Comparison of ENCODE assay signal across 8 mouse cellular contexts in genomic region chr11:99047120-99047519, GRCm38 (mm10). TPM values are rescaled to one million over a fixed set of nuclear protein-coding genes. Genes with fewer than 3 reads are reported as not detected.
DNase-seq lines count a peak whose midpoint lies in the region; ATAC-seq and TF ChIP-seq lines count a peak whose summit lies in the region.

No protein-coding gene starts in this region.

- H3K4me1 ChIP-seq in embryonic facial prominence, embryonic 10.5 days, result peaks cover 80% of the 10 kb centered on the region
- H3K4me1 ChIP-seq in heart, embryonic 16.5 days (ENCODE audit: control insufficient read depth, insufficient read depth, low read length), result peaks cover 28% of the 10 kb centered on the region

- peak; percentile 50 to 84 for DNase-seq in adrenal gland, adult (ENCODE audit: inconsistent age in 2 of 2, low spot score in 1 of 2)
- no peak for DNase-seq in adrenal gland, adult 18-20 months (ENCODE audit: low spot score in 2 of 2)
- peak; percentile 66 for DNase-seq in embryonic facial prominence, embryonic 10.5 days (ENCODE audit: low spot score)
- peak; percentile 81 for DNase-seq in kidney, postnatal 14 days
- DNase-seq in ovary, postnatal 14 days (ENCODE audit: low spot score), result peak; percentile 68
- no peak for DNase-seq in left cerebral cortex, adult 2 months (ENCODE audit: extremely low spot score in 1 of 2, low spot score in 2 of 2)

- peak overlapping the region; percentile 85 for H3K27ac ChIP-seq in embryonic facial prominence, embryonic 10.5 days (replicated peaks)
- H3K27ac ChIP-seq in heart, embryonic 16.5 days (ENCODE audit: low read length), result peak overlapping the region; percentile 86
- no peak overlapping the region for H3K27ac ChIP-seq in left cerebral cortex, adult 2 months

- H3K9me3 ChIP-seq in embryonic facial prominence, embryonic 10.5 days, result no peaks in the 10 kb centered on the region
- H3K9me3 ChIP-seq in heart, embryonic 16.5 days (replicated peaks; ENCODE audit: control insufficient read depth, low read length), result no peaks in the 10 kb centered on the region

- H3K4me3 ChIP-seq in embryonic facial prominence, embryonic 10.5 days, result peak overlapping the region; percentile 89; the same call in 1 of the 2 replicates
- H3K4me3 ChIP-seq in heart, embryonic 16.5 days (ENCODE audit: low read length), result no peak overlapping the region
- no peak overlapping the region for H3K4me3 ChIP-seq in left cerebral cortex, adult 2 months

- no peaks in the 10 kb centered on the region for H3K27me3 ChIP-seq in embryonic facial prominence, embryonic 10.5 days (replicated peaks; ENCODE audit: low read depth, poor library complexity, severe bottlenecking)
- no peaks in the 10 kb centered on the region for H3K27me3 ChIP-seq in heart, embryonic 16.5 days (ENCODE audit: control insufficient read depth, insufficient read depth, low read length)

- intact Hi-C loops in left cerebral cortex, adult 2 months (cut with DNase I), result no loop called here

- H3K36me3 ChIP-seq in embryonic facial prominence, embryonic 10.5 days (replicated peaks), result peaks cover 85% of the 10 kb centered on the region
- peaks cover 6% of the 10 kb centered on the region for H3K36me3 ChIP-seq in heart, embryonic 16.5 days (ENCODE audit: control insufficient read depth, insufficient read depth)

- peak overlapping the region; percentile 31; the same call in 1 of the 2 replicates for H3K4me2 ChIP-seq in heart, embryonic 16.5 days (ENCODE audit: low read depth, low read length)

- peak overlapping the region; percentile 48; the same call in 1 of the 2 replicates for H3K9ac ChIP-seq in heart, embryonic 16.5 days (ENCODE audit: low read length)

- TF ChIP-seq CTCF in left cerebral cortex, adult 2 months (IDR thresholded peaks at IDR 0.05), result no peak

- peak; percentile 84 for ATAC-seq in heart, embryonic 16.5 days (replicated peaks; ENCODE audit: extremely low read depth, insufficient read depth, low FRiP score)
- no peak for ATAC-seq in inflammation-experienced regulatory T-cells, adult 6 months

- WGBS in embryonic facial prominence, embryonic 10.5 days, result 39% methylated on average over 5 of the region's 5 CpGs
- WGBS in heart, embryonic 16.5 days, result 12% methylated on average over 5 of the region's 5 CpGs

RNA-seq across cellular contexts. Expression of gene Igfbp4, which starts 6.1 kb away (rescaled TPM):
- total RNA-seq in adrenal gland, adult 18-20 months (2021), result 100 to 1,000 TPM in 1 of 2 experiments, 10 to 100 TPM in 1; 74.6 to 150 TPM
- 658 and 684 TPM in 2 replicates for polyA plus RNA-seq in embryonic facial prominence, embryonic 10.5 days (2016; fragmentation: Nextera tagmentation; extraction: Ambion mirVana)
- polyA plus RNA-seq in heart, embryonic 16.5 days (2015; fragmentation: Nextera tagmentation; extraction: Ambion mirVana), result 377 and 385 TPM in 2 replicates
- polyA plus RNA-seq in inflammation-experienced regulatory T-cells, adult 6 months (2017; shearing (Covaris generic)), result 10 to 100 TPM in 2 of 3 experiments, under 1 TPM in 1; 0.09 to 20.6 (median 14.8) TPM
- 10 to 100 TPM; 82.8 to 88.7 TPM for total RNA-seq in left cerebral cortex, adult 2 months (2021)

RNA-seq across cellular contexts. Expression of gene Top2a, which starts 23.1 kb away (rescaled TPM):
- total RNA-seq in adrenal gland, adult 18-20 months (2021), result 1 to 10 TPM; 3.2 to 4.3 TPM
- polyA plus RNA-seq in embryonic facial prominence, embryonic 10.5 days (2016; fragmentation: Nextera tagmentation; extraction: Ambion mirVana), result 332 and 336 TPM in 2 replicates
- polyA plus RNA-seq in heart, embryonic 16.5 days (2015; fragmentation: Nextera tagmentation; extraction: Ambion mirVana), result 162 and 179 TPM in 2 replicates
- polyA plus RNA-seq in inflammation-experienced regulatory T-cells, adult 6 months (2017; shearing (Covaris generic)), result 100 to 1,000 TPM in 1 of 3 experiments, 10 to 100 TPM in 2; 34.9 to 332 (median 36.3) TPM
- 1 to 10 TPM in 1 of 2 experiments, under 1 TPM in 1; 0.66 to 1.0 TPM for total RNA-seq in left cerebral cortex, adult 2 months (2021)

RNA-seq across cellular contexts. Expression of gene Tns4, which starts 42.0 kb away (rescaled TPM):
- total RNA-seq in adrenal gland, adult 18-20 months (2021), result under 1 TPM; 0.43 to 0.67 TPM
- polyA plus RNA-seq in embryonic facial prominence, embryonic 10.5 days (2016; fragmentation: Nextera tagmentation; extraction: Ambion mirVana), result 0.96 and 1.0 TPM in 2 replicates
- polyA plus RNA-seq in heart, embryonic 16.5 days (2015; fragmentation: Nextera tagmentation; extraction: Ambion mirVana), result 0.06 and 0.71 TPM in 2 replicates
- under 1 TPM; 0.30 to 0.58 (median 0.51) TPM for polyA plus RNA-seq in inflammation-experienced regulatory T-cells, adult 6 months (2017; shearing (Covaris generic))
- 1 to 10 TPM in 1 of 2 experiments, under 1 TPM in 1; 0.19 to 1.1 TPM for total RNA-seq in left cerebral cortex, adult 2 months (2021)

Comparison
In these comparisons a context has a peak if more than half of its experiments do, and no peak if none do; other contexts are left out.
1. DNase-seq: peak in adrenal gland, adult (2 of 2), embryonic facial prominence, embryonic 10.5 days (single experiment), kidney, postnatal 14 days (single experiment) and ovary, postnatal 14 days (single experiment); none in adrenal gland, adult 18-20 months (0 of 2) and left cerebral cortex, adult 2 months (0 of 2).
2. RNA of gene Igfbp4, which starts 6.1 kb away (polyA plus RNA-seq): 658 to 684 TPM in embryonic facial prominence, embryonic 10.5 days and 377 to 385 TPM in heart, embryonic 16.5 days; 0.09 to 20.6 TPM in inflammation-experienced regulatory T-cells, adult 6 months; every median in the first group is over 10 times any median in the second.